9 mouse cellular contexts compared by ENCODE assay signal in the genomic region with DNA sequence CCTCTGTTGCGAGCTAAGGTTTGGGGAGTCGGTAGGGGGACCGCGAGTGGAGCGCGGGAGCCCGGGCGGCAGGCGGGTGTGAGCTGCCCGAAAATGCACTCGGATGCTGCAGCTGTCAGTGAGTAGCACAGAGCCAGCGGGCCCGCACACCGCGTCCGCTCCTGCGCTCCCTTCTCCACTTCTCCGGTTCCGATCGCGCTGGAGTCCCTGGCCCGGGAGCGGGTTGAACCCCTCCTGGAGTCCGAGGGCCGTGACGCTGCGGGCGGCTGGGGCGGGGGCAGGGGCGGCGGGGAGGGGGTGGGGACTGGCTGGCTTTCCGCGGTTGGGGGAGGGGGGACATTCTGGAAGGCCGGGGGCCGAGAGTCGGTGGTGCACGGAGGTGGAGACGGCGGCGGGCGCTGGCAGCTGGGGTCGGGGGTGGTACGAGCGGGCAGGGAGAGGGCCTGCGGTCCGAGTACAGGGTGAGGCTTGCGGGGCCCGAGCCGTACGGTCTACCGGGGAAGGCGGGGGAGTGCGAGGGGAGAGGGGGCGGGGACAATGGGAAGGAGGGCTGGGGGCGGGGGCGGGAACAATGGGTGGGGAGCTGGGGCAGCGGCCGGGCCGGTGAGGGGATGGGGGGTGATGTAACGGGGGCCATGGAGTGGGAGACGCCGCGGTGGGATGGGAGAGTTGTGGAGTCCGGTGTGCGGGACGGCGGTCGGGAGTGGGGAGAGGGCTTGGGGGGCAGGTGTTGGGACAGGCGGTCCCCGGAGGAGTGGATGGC. TPM values are rescaled to one million over a fixed set of nuclear protein-coding genes. Genes with fewer than 3 reads are reported as not detected.
A peak's percentile ranks its signal among the peaks of the same experiment; 100 is the strongest.
DNase-seq lines count a peak whose midpoint lies in the region; ATAC-seq and TF ChIP-seq lines count a peak whose summit lies in the region.
"Had no signal": no experiment of that assay in that cellular context is flagged by ENCODE, and none has a peak within 500 bp of the region (broad histone marks: within the 10 kb centered on the region; RNA-seq: fewer than 3 reads in every experiment).

No protein-coding gene starts in this region.

- H3K9ac ChIP-seq in hindbrain, embryonic 16.5 days (ENCODE audit: low read depth, low read length) = peak overlapping the region; percentile 80
- peak overlapping the region; percentile 39 for H3K9ac ChIP-seq in lung, postnatal 0 days (replicated peaks; ENCODE audit: low read depth)

- no peaks in the 10 kb centered on the region for H3K36me3 ChIP-seq in heart, embryonic 10.5 days
- H3K36me3 ChIP-seq in E14TG2a.4 (ENCODE audit: insufficient read depth, low read length) = no peaks in the 10 kb centered on the region
- H3K36me3 ChIP-seq in hindbrain, embryonic 16.5 days (ENCODE audit: control insufficient read depth, insufficient read depth, low read length) = no peaks in the 10 kb centered on the region
- no peaks in the 10 kb centered on the region for H3K36me3 ChIP-seq in lung, postnatal 0 days (ENCODE audit: insufficient read depth, low read length)

- peak overlapping the region; percentile 86 for H3K27ac ChIP-seq in heart, embryonic 10.5 days
- H3K27ac ChIP-seq in hindbrain, embryonic 16.5 days (ENCODE audit: low read depth, low read length) = peak overlapping the region; percentile 94
- H3K27ac ChIP-seq in lung, postnatal 0 days (ENCODE audit: low read length) = peak overlapping the region; percentile 89

- peak; percentile 28 for ATAC-seq in hindbrain, embryonic 16.5 days
- peak; percentile 37 for ATAC-seq in lung, postnatal 0 days

- peak overlapping the region; percentile 93 for H3K4me3 ChIP-seq in heart, embryonic 10.5 days
- peak overlapping the region; percentile 94 for H3K4me3 ChIP-seq in E14TG2a.4 (replicated peaks; ENCODE audit: low read length)
- H3K4me3 ChIP-seq in hindbrain, embryonic 16.5 days (ENCODE audit: low read length) = peak overlapping the region; percentile 89
- H3K4me3 ChIP-seq in lung, postnatal 0 days (ENCODE audit: low read depth, low read length) = peak overlapping the region; percentile 79

- DNase-seq in heart, embryonic 10.5 days (ENCODE audit: low spot score) = no peak
- DNase-seq in heart, adult 11 months = no peak
- peak; percentile 80 for DNase-seq in embryo, embryonic 9.5 days (ENCODE audit: extremely low spot score)
- no peak for DNase-seq in lung, postnatal 0 days (ENCODE audit: low spot score)
- peak; percentile 46 for DNase-seq in testis, postnatal 14 days (ENCODE audit: low spot score)
- no peak for DNase-seq in adrenal gland, postnatal 14 days

- no peaks in the 10 kb centered on the region for H3K27me3 ChIP-seq in heart, embryonic 10.5 days (ENCODE audit: insufficient read depth, poor library complexity, severe bottlenecking)
- H3K27me3 ChIP-seq in E14TG2a.4 (ENCODE audit: insufficient read depth, low read length) = no peaks in the 10 kb centered on the region
- no peaks in the 10 kb centered on the region for H3K27me3 ChIP-seq in hindbrain, embryonic 16.5 days (replicated peaks; ENCODE audit: control insufficient read depth, insufficient read depth, low read length)
- H3K27me3 ChIP-seq in lung, postnatal 0 days (replicated peaks; ENCODE audit: insufficient read depth, low read length) = no peaks in the 10 kb centered on the region
- H3K27me3 ChIP-seq: Patski had no signal

- no peak for TF ChIP-seq CTCF in E14TG2a.4 (conservative IDR thresholded peaks at IDR 0.05; ENCODE audit: low read length)
- TF ChIP-seq CTCF in lung, postnatal 0 days (IDR thresholded peaks at IDR 0.05) = no peak

- H3K4me2 ChIP-seq in hindbrain, embryonic 16.5 days (ENCODE audit: low read length) = peak overlapping the region; percentile 84
- H3K4me2 ChIP-seq in lung, postnatal 0 days (replicated peaks; ENCODE audit: low read depth, low read length) = peak overlapping the region; percentile 96

- H3K9me3 ChIP-seq in heart, embryonic 10.5 days = no peaks in the 10 kb centered on the region
- H3K9me3 ChIP-seq in E14TG2a.4 (ENCODE audit: low read length) = no peaks in the 10 kb centered on the region
- no peaks in the 10 kb centered on the region for H3K9me3 ChIP-seq in hindbrain, embryonic 16.5 days (ENCODE audit: control insufficient read depth, low read length)
- H3K9me3 ChIP-seq in lung, postnatal 0 days (ENCODE audit: low read length) = no peaks in the 10 kb centered on the region

- 0 out of 2 replicates have a peak, but pooled peaks cover 10% of the 10 kb centered on the region for H3K4me1 ChIP-seq in heart, embryonic 10.5 days
- peaks cover 21% of the 10 kb centered on the region for H3K4me1 ChIP-seq in E14TG2a.4 (replicated peaks; ENCODE audit: low read depth, low read length)
- peaks cover 11% of the 10 kb centered on the region for H3K4me1 ChIP-seq in hindbrain, embryonic 16.5 days (ENCODE audit: control insufficient read depth, insufficient read depth, low read depth, low read length)
- peaks cover 8% of the 10 kb centered on the region; the same call in 1 of the 2 replicates for H3K4me1 ChIP-seq in lung, postnatal 0 days (ENCODE audit: insufficient read depth, low read depth, low read length)

- under 1% methylated on average over 66 of the region's 70 CpGs for WGBS in heart, embryonic 10.5 days
- under 1% methylated on average over 48 of the region's 70 CpGs for WGBS in hindbrain, embryonic 16.5 days
- WGBS in lung, postnatal 0 days = under 1% methylated on average over 46 of the region's 70 CpGs

- TF ChIP-seq EP300 in lung, postnatal 0 days (IDR thresholded peaks at IDR 0.05) = no peak

RNA-seq across cellular contexts. Expression of a gene that starts 10.5 kb away (rescaled TPM):
- polyA plus RNA-seq in heart, embryonic 10.5 days (2016; fragmentation: Nextera tagmentation; extraction: Ambion mirVana) = 18.3 and 20.4 TPM in 2 replicates
- polyA plus RNA-seq in hindbrain, embryonic 16.5 days (2015; fragmentation: Nextera tagmentation; extraction: Ambion mirVana) = 44.8 and 53.0 TPM in 2 replicates
- polyA plus RNA-seq in lung, postnatal 0 days (2015; fragmentation: Nextera tagmentation; extraction: Ambion mirVana) = 13.7 and 14.7 TPM in 2 replicates
- total RNA-seq in adrenal gland, postnatal 14 days (2021) = 33.7 and 35.4 TPM in 2 replicates

Comparison
In these comparisons a context has a peak if more than half of its experiments do, and no peak if none do; other contexts are left out.
1. DNase-seq: peak in embryo, embryonic 9.5 days (single experiment) and testis, postnatal 14 days (single experiment); none in heart, embryonic 10.5 days (single experiment), heart, adult 11 months (single experiment), lung, postnatal 0 days (single experiment) and adrenal gland, postnatal 14 days (single experiment).
2. Peak in every context shown above with its lines, with median percentiles within 50 percentile points of each other: H3K27ac ChIP-seq and H3K4me3 ChIP-seq.